Mouse (Mus musculus) kidney, postnatal 4 days (tissue): Measurements from ENCODE around the gene Gm29666.

ENCODE experiments used
- DNase-seq, 2 experiments: peaks; one replicate each; pipeline ENCODE4 v3.0.0; 2021; ENCODE audit warnings: mixed read lengths in 2 of 2

Gene Gm29666

DNA sequence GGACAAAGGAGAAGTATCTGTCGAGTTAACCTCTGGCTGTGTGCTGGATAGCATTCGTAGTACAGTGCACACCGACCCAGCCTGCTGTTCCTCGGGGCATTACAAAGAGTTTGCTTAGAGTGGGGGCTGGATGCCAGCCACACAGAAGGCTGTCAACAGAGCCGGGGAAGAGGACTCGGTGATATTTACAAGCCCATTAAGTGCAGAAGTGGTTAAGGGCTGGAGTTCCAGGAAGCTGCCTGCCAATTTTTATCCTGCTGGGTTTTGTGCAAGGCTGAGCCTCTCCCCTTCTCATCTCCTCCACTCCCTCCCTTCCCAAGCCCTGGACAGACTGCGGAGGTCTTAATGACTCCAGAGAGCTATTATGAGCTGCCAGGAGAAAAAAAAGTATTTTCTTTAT lies 21.8 kb downstream of the Gm29666 start:
- DNase-seq, result peak in 1 of 2 experiments; percentile 8

DNA sequence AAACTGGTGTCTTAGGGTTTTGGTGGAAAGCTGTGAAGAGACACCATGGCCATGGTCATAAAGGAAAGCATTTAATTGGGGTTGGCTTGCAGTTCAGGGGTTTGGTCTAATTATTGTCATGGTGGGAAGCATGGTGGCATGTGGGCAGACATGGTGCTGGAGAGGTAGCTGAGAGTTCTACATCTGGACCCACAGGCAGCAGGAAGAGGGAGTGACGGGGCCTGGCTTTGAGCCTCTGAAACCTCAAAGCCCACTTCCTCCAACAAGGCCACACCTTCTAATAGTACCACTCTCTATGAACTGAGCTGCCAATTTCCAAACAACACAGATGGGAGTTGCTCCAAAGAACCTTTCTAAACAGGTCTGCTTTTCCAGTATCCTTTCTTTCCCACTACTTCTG lies 23.2 kb downstream of the Gm29666 start:
- DNase-seq, result no peak

GRCm38 (mm10) chr15:84896216-84896615 lies 23.6 kb downstream of the Gm29666 start:
- DNase-seq, result peak in 1 of 2 experiments; percentile 5

GRCm38 (mm10) chr15:84891658-84892057 lies 28.2 kb downstream of the Gm29666 start:
- DNase-seq, result peak; percentile 73 to 77

GRCm38 (mm10) chr15:84891246-84891645 lies 28.6 kb downstream of the Gm29666 start:
- DNase-seq, result no peak

- no peak for DNase-seq
Measured at GRCm38 (mm10) chr15:84888066-84888465, 31.8 kb downstream of the Gm29666 start.

DNA sequence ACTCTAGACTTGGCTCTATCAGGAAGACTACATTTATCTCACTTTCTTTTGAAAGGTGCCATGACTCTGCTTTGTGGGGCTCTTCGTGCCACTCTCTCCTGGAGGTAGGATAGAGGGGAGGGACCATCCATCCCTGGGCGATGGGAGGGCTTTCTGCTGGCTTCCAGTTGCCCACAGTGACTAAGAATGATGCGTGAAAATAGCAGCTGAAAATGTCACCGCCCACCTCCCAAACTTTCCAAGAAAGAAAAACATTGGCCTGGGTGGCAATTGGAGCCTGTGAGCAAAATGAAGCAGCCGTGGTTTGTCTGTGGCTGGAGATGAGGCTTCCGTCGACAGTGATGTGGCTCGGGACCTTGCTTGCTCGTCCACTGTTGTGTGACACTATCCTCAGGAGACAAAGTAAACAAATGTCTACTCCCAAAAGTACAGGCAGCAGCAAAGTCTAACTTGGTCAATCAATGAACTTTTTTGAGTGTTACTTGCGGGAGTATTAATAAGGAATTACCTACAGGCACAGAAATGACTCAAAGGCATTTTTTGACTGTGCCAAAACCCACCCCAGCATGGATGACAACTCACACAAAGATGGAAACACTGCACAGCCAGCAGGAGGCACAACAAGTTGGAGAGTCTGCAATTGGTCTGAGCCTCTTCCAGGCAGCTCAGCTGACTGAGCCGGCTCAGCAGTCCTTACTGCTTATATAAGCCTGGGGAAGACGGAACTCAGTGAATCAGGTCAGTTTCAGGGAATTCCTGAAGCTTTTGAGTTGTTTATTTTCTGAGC lies 42.6 kb downstream of the Gm29666 start:
- no peak for DNase-seq

GRCm38 (mm10) chr15:84873867-84874266 lies 46.0 kb downstream of the Gm29666 start:
- DNase-seq, result no peak

DNA sequence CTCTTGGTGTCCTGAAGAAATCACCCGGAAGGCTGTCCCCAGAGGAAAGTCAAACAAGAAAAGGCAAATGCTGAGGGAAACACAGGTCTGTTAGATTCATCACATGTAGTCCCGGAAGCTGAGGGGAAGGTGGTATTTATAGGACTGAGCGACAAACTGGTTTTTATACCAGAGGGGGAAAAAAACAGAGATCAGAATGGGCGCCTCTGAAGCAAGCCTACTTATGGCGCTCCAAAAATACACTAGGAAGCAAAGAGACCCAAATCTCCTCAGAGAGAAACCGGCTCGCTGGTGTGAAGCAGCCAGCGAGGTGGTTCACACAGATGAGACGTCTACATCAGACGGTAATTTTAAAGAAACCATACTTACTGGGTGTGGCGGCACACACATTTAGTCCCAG lies 46.8 kb downstream of the Gm29666 start:
- DNase-seq, result no peak

DNA sequence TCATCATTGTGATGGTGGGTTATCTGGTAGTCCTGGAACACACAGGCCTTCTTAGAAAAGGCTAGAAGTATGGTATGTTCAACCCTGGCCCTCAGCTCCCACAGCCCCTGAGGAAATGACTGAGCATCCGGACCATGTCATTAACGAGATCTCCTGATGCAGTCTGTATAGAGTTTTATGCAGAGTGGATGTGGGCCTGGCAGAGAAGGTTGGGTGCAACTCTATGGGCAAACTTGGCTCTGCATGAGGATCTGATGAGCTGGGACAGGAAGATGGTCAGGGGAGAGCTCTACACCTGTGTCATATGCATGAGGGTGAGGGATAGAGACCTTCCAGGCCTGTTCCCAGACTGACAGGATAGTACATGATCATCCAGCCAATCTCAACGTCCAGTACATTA lies 48.0 kb downstream of the Gm29666 start:
- DNase-seq, result no peak

DNA sequence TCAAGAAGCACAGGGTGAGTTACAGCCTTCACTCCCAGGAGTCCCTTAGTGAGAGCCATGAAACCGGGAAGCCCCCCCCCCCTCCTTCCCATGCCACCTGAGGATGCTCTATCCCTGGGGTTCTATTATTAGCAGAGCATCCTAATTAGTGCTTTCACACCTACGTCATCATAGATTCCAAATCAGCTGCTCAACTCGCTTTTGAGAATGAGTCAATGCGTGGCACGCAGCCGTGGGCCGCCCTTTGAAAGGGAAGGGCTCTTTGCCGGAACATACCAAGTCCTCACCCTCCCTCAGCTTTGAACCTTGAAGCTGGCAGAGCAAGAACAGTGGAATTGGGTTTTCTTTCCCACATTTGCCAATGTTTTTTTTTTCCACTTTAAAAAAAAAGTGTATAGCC lies 57.9 kb downstream of the Gm29666 start:
- DNase-seq, result no peak
